Mouse (Mus musculus) testis, adult 2 months (tissue): ENCODE measurements around the gene Tubgcp5. TPM values are rescaled to one million over a fixed set of nuclear protein-coding genes. Genes with fewer than 3 reads are reported as not detected.
A peak's percentile ranks its signal among the peaks of the same experiment; 100 is the strongest.
"Not testable (repeated sequence)": the region's sequence is repeated elsewhere in the genome, so short reads cannot be mapped to it uniquely, and the experiment has no call there.

Experiments used
- H3K27ac ChIP-seq: fragments of 200-500 bp; 2 replicates; pipeline ENCODE4 v1.5.1; 2012; ENCODE audit warnings: low read depth, low read length; ENCODE audit not compliant: control insufficient read depth, insufficient read depth
- H3K27me3 ChIP-seq: fragments of 200-500 bp; 2 replicates; pipeline ENCODE4 v1.6.1; 2012; ENCODE audit warnings: mild to moderate bottlenecking, low read length, moderate library complexity; ENCODE audit not compliant: control insufficient read depth, insufficient read depth
- H3K36me3 ChIP-seq: fragments of 200-500 bp; 2 replicates; pipeline ENCODE4 v1.6.1; 2012; ENCODE audit warnings: mild to moderate bottlenecking, low read length; ENCODE audit not compliant: control insufficient read depth, insufficient read depth
- H3K4me1 ChIP-seq: fragments of 200-500 bp; 2 replicates; pipeline ENCODE4 v1.6.1; 2012; ENCODE audit warnings: low read length; ENCODE audit not compliant: control insufficient read depth, insufficient read depth
- H3K4me3 ChIP-seq: fragments of 200-500 bp; 2 replicates; pipeline ENCODE4 v1.5.1; 2012; ENCODE audit warnings: low read depth, mild to moderate bottlenecking, low read length, moderate library complexity, mixed read lengths; ENCODE audit not compliant: control insufficient read depth
- CTCF ChIP-seq: fragments of 200-500 bp; IDR thresholded peaks from 2 replicates; pipeline ENCODE4 v1.5.1; 2012; ENCODE audit warnings: low read depth, mild to moderate bottlenecking, inconsistent platforms, low read length, moderate library complexity; ENCODE audit not compliant: control insufficient read depth, insufficient read depth, insufficient replicate concordance
- POLR2A ChIP-seq: fragments of 200-500 bp; IDR thresholded peaks from 2 replicates; pipeline ENCODE4 v1.6.1; 2012; ENCODE audit warnings: low read depth, mild to moderate bottlenecking, inconsistent platforms, low read length, moderate library complexity; ENCODE audit not compliant: control insufficient read depth
- polyA plus RNA-seq: library from polyadenylated mRNA; depleted of rRNA; stranded (reverse); fragments of >200 nt; gene quantifications from 2 replicates; pipeline ENCODE4 v1.2.3, GENCODE M21; 2012; rRNA removed

Gene Tubgcp5
- polyA plus RNA-seq, result 3.7 and 4.7 TPM in 2 replicates

DNA sequence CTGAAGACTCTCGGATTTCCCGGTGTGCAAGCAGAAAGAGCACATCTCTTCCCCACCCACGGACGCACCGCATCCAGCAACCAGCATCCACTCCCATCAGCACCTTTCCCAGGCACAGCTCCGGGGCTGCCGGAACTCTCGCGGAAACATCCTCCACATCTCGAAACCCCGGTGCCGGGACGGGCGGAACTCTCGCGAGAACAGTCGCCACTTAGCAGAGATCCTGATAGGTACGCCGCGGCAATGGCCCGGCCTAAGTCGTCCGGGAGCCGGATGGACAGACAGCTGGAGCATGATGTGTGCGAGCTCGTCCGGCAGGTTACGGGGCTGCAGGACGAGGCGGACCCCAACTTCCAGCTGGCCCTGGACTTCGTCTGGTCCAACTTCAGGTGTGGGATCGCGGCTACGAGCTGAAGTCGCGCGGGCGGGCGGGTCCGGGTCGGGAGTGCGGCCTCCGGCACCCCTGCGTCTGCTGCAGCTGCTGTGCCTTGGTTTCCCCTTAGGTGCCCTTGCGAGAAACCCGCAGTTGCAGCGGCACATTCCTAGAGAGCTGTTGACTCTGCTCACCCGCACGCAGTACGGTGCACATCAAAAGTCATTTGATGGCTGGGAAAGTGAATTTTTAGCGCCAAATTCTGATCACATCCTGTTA, at the start of gene Tubgcp5:
Gene Tubgcp5, plus strand, starts transcription at position 203 of the 652 bp plus-strand sequence.
- H3K4me1 ChIP-seq, result peaks cover 2% of the 10 kb centered on the region
- peak within 1 kb of the TSS; percentile 69 for H3K27ac ChIP-seq
- TF ChIP-seq CTCF (no peak), POLR2A (peak; percentile 92)
- no peaks in the 10 kb centered on the region for H3K27me3 ChIP-seq
- no peaks in the 10 kb centered on the region; the same call in 1 of the 2 replicates for H3K36me3 ChIP-seq
- peak within 1 kb of the TSS; percentile 90 for H3K4me3 ChIP-seq

DNA sequence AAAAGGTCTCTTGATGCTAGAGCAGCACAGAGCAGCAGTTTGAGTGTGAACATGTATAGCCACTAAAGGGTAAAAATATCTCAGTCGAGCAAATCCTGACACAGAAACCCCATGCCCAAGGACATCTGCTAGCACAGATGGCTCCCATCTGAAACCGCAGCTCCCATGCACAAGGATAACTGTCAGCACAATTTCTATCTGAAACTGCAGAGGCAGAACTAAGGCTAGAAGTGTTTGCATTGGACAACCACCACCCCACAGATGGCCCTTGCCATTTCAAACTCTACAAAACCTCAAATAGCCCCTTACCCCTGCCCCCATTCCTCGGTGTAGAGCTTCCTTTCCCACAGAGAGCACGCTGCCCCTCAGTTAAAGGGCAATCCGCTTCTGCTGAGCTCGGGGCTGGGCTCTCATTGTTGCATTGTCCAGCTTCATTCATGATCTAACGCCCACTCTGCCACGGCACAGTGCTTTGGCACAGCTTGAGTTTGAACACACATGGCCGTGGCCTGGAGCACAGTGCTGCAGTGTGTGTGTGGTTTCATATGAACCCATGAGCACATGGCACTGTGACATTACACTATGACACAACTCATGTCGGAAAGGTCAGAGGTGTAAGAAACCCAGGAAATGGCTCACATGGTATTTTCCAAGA, 49.3 kb upstream of the Tubgcp5 start:
- no peaks in the 10 kb centered on the region for H3K36me3 ChIP-seq
- peak overlapping the region; percentile 59; the same call in 1 of the 2 replicates for H3K27ac ChIP-seq
- no peaks in the 10 kb centered on the region for H3K27me3 ChIP-seq
- H3K4me3 ChIP-seq, result no peak overlapping the region
- no peaks in the 10 kb centered on the region for H3K4me1 ChIP-seq
- TF ChIP-seq CTCF (no peak), POLR2A (no peak)

DNA sequence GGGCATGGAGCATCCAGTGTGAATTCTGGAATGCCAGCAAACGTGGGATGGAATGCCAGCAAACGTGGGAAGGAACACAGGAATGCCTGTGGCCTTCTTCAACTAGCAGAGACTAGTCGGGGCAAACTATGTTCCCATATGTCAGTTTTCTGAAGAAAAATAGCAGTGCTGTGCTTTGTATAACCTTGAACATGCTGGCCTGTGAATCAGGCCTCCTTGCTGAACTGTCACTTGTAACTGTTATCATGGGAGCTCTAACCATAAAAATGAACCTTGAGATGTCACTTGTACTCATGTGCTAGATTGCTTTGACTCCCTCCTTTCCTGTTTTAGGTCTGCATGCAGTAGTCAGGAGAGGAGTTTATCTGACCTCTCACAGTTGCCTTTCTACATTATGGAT, 43.1 kb upstream of the Tubgcp5 start:
- TF ChIP-seq CTCF, result no peak
- TF ChIP-seq POLR2A, result no peak
- H3K27ac ChIP-seq, result no peak overlapping the region
- H3K36me3 ChIP-seq, result no peaks in the 10 kb centered on the region
- no peaks in the 10 kb centered on the region for H3K4me1 ChIP-seq
- H3K4me3 ChIP-seq, result no peak overlapping the region
- H3K27me3 ChIP-seq, result no peaks in the 10 kb centered on the region

DNA sequence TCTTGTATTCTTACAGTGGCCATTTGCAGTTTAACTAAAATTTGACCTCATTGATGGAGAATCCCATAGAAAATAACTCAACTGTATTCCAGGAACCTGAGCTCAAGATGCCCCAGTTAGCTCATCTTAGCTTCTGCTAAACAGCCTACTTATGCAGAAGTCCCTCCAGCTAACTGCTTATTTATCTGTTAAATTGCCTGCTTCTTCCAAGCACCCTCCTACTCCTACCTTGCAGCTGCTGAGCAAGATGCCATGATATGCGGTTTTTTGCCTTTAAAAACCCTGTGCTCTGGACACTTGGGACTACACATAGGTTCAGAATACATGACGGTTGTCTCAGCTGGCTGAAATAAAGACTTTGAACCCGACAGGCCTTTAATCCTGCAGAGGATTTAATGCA, 34.6 kb upstream of the Tubgcp5 start:
- H3K27me3 ChIP-seq, result no peaks in the 10 kb centered on the region
- H3K36me3 ChIP-seq, result no peaks in the 10 kb centered on the region
- no peaks in the 10 kb centered on the region for H3K4me1 ChIP-seq
- H3K27ac ChIP-seq, result no peak overlapping the region
- no peak for TF ChIP-seq POLR2A
- TF ChIP-seq CTCF, result no peak
- no peak overlapping the region for H3K4me3 ChIP-seq

DNA sequence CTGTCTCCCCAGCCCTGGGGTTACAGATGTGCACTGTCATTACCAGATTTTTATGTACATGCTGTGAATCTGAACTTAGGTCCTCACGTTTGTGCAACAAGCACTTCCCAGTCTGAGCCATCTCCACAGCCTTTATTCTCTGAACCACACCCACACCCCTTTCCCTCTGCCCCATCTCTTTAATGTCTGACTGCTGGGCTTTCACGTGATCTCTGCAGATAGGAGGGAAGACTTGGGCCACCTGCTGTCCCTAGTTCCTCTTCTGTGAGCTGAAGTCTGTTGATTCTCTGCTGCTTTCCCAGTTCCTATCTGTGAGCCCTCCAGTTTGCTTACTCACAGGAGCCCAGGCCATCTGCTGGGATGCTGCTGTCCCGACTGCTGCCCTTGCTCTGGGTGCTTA, 26.0 kb upstream of the Tubgcp5 start, which contains the start of gene Siglech:
Gene Siglech, plus strand, starts transcription at position 253 of the 400 bp plus-strand sequence.
- no peak within 1 kb of the TSS for H3K27ac ChIP-seq
- no peak for TF ChIP-seq POLR2A
- TF ChIP-seq CTCF, result no peak
- no peaks in the 10 kb centered on the region for H3K27me3 ChIP-seq
- no peak within 1 kb of the TSS for H3K4me3 ChIP-seq
- H3K36me3 ChIP-seq, result no peaks in the 10 kb centered on the region
- no peaks in the 10 kb centered on the region for H3K4me1 ChIP-seq

DNA sequence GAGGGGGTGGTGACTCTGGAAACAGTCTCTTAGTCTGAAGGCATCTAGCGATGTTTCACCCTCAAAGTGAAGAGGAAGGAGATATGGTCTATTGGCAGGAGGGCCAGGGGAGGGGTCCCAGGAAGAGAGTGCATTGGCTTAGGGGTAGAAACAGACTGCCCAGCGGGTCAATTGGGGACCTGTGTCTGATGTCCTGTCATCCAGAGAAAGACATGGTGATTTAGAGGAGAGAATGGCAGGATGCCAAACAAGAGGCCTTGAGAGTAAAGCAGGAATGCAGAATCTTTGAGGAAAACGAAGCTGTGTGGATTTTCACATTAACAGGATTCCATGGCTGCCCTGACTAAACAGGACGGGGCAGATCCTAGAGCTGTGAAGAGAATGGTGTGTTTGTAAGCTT, 13.9 kb upstream of the Tubgcp5 start:
- Histone ChIP-seq H3K27me3 (no peaks in the 10 kb centered on the region), H3K36me3 (no peaks in the 10 kb centered on the region), H3K4me1 (no peaks in the 10 kb centered on the region), H3K27ac (no peak overlapping the region), H3K4me3 (no peak overlapping the region)
- TF ChIP-seq POLR2A (no peak), CTCF (no peak)

DNA sequence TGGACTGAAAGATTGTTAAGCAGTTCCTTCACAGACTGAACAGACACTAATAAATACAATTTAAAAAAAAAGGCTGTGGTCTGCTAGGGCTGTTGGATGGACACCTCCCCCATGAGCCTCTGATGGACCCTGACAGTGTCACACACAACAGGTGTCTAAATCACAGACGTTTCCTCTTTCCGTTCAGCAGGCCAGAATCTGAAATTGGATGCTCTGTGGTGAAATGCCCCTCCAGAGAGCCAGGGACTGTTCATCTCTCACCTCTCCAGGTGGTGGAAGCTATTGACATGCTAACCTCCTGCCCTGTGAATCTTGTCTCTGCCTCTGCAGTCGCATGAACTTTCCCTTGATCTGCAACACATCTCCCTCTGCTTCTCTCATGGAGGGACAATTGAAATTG, 11.5 kb upstream of the Tubgcp5 start:
- Histone ChIP-seq H3K36me3 (no peaks in the 10 kb centered on the region), H3K27me3 (no peaks in the 10 kb centered on the region), H3K4me1 (no peaks in the 10 kb centered on the region; the same call in 1 of the 2 replicates), H3K27ac (no peak overlapping the region), H3K4me3 (no peak overlapping the region)
- no peak for TF ChIP-seq POLR2A
- TF ChIP-seq CTCF, result no peak

DNA sequence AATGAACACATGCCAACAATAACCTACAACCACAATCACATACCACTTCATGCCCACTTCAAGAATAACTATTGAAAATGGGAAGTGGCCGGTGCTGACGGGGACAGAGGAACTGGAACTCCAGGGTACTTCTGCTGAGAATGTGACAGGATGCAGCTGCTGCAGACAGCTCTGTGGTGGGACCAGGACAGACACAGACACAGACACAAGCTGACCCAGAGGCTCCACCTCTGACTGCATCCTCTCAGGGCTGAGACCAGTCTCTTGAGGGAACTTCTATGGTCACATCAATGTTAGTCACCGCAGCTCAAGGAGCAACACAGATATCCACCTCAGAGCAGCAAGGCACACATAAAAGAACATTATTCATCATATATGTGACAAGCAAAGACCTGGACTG, 9.4 kb upstream of the Tubgcp5 start:
- Histone ChIP-seq H3K4me1 (no peaks in the 10 kb centered on the region; the same call in 1 of the 2 replicates), H3K27ac (no peak overlapping the region), H3K4me3 (no peak overlapping the region), H3K36me3 (no peaks in the 10 kb centered on the region), H3K27me3 (no peaks in the 10 kb centered on the region)
- no peak for TF ChIP-seq POLR2A
- no peak for TF ChIP-seq CTCF

DNA sequence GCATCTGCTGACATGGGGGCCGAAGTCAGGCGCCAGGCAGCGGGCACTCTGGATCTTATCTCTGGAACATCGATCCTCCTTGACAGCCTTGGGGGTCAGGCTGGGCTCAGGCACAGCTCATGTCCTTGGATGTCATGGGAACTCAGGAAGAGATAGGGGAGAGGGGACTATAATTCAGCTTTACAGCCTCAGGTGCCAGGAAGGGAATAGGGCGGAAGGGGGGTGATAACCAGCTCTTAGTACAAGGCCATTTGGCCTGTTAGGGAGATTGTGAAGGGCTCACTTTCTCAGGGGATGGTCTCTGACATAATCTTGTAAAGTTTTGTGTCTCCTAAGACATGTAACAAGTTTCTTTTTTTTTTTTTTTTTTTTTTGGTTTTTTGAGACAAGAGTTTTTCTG, 3.4 kb upstream of the Tubgcp5 start:
- H3K4me1 ChIP-seq, H3K27me3 ChIP-seq, H3K36me3 ChIP-seq, H3K4me3 ChIP-seq, H3K27ac ChIP-seq: not testable (repeated sequence)
